ENCODE assay signal across 15 mouse cellular contexts in genomic region chr4:11885499-11885898, GRCm38 (mm10).
DNase-seq lines count a peak whose midpoint lies in the region; ATAC-seq lines count a peak whose summit lies in the region.
"Had no signal": no experiment of that assay in that cellular context is flagged by ENCODE, and none has a peak within 500 bp of the region (broad histone marks: within the 10 kb centered on the region; RNA-seq: fewer than 3 reads in every experiment).

No protein-coding gene starts in this region.

- no peak overlapping the region for H3K4me3 ChIP-seq in intestine, embryonic 14.5 days (ENCODE audit: low read depth, low read length)
- no peak overlapping the region for H3K4me3 ChIP-seq in intestine, embryonic 15.5 days (replicated peaks)
- no peak overlapping the region for H3K4me3 ChIP-seq in embryonic facial prominence, embryonic 15.5 days (replicated peaks)
- H3K4me3 ChIP-seq in heart, embryonic 16.5 days (ENCODE audit: low read length) = no peak overlapping the region
- H3K4me3 ChIP-seq: midbrain, embryonic 15.5 days; neural tube, embryonic 13.5 days had no signal

- no peak for ATAC-seq in intestine, embryonic 14.5 days (replicated peaks; ENCODE audit: low FRiP score, low TSS enrichment, low read depth)
- ATAC-seq in intestine, embryonic 15.5 days = no peak
- 0 out of 2 replicates have a peak, but pooled peaks have one; percentile 2 for ATAC-seq in embryonic facial prominence, embryonic 15.5 days (ENCODE audit: insufficient number of reproducible peaks, low FRiP score, low TSS enrichment, low read depth)
- 0 out of 2 replicates have a peak, but pooled peaks have one; percentile 15 for ATAC-seq in heart, embryonic 16.5 days (replicated peaks; ENCODE audit: extremely low read depth, insufficient read depth, low FRiP score)
- ATAC-seq: forebrain, embryonic 14.5 days; hindbrain, postnatal 0 days; midbrain, embryonic 15.5 days had no signal

- H3K27ac ChIP-seq in intestine, embryonic 14.5 days (ENCODE audit: low read depth) = 0 out of 2 replicates have a peak overlapping the region, but pooled peaks have one; percentile 51
- H3K27ac ChIP-seq in intestine, embryonic 15.5 days = no peak overlapping the region
- H3K27ac ChIP-seq in embryonic facial prominence, embryonic 15.5 days (replicated peaks) = peak overlapping the region; percentile 45; the same call in 1 of the 2 replicates
- peak overlapping the region; percentile 68 for H3K27ac ChIP-seq in heart, embryonic 16.5 days (ENCODE audit: low read length)
- H3K27ac ChIP-seq: hindbrain, postnatal 0 days; midbrain, embryonic 15.5 days; neural tube, embryonic 13.5 days had no signal

- no peaks in the 10 kb centered on the region for H3K9me3 ChIP-seq in intestine, embryonic 14.5 days (ENCODE audit: control insufficient read depth, low read length)
- no peaks in the 10 kb centered on the region for H3K9me3 ChIP-seq in intestine, embryonic 15.5 days
- H3K9me3 ChIP-seq in embryonic facial prominence, embryonic 15.5 days (replicated peaks) = no peaks in the 10 kb centered on the region
- H3K9me3 ChIP-seq in heart, embryonic 16.5 days (replicated peaks; ENCODE audit: control insufficient read depth, low read length) = no peaks in the 10 kb centered on the region
- H3K9me3 ChIP-seq: midbrain, embryonic 15.5 days; neural tube, embryonic 13.5 days had no signal

- peaks cover 16% of the 10 kb centered on the region; the same call in 1 of the 2 replicates for H3K4me1 ChIP-seq in intestine, embryonic 14.5 days (replicated peaks; ENCODE audit: control insufficient read depth, insufficient read depth, low read length)
- H3K4me1 ChIP-seq in intestine, embryonic 15.5 days (replicated peaks) = no peaks in the 10 kb centered on the region
- 0 out of 2 replicates have a peak, but pooled peaks cover 8% of the 10 kb centered on the region for H3K4me1 ChIP-seq in embryonic facial prominence, embryonic 15.5 days
- peaks cover 17% of the 10 kb centered on the region for H3K4me1 ChIP-seq in heart, embryonic 16.5 days (ENCODE audit: control insufficient read depth, insufficient read depth, low read length)
- H3K4me1 ChIP-seq: midbrain, embryonic 15.5 days had no signal

- WGBS in intestine, embryonic 14.5 days = 78% methylated on average over 4 of the region's 4 CpGs
- 78% methylated on average over 4 of the region's 4 CpGs for WGBS in intestine, embryonic 15.5 days
- WGBS in embryonic facial prominence, embryonic 15.5 days = 63% methylated on average over 4 of the region's 4 CpGs
- WGBS in heart, embryonic 16.5 days = 60% methylated on average over 4 of the region's 4 CpGs

- no peak for DNase-seq in intestine, embryonic 14.5 days (ENCODE audit: low spot score)
- DNase-seq in lung, postnatal 14 days = peak; percentile 33
- no peak for DNase-seq in urinary bladder, postnatal 4 days (ENCODE audit: low spot score in 2 of 2)
- no peak for DNase-seq in layer of hippocampus, adult 11-12 months (ENCODE audit: low spot score)
- no peak for DNase-seq in adrenal gland, postnatal 10 days
- DNase-seq: gastrocnemius, postnatal 36 days; kidney, postnatal 4 days had no signal

- H3K9ac ChIP-seq in intestine, embryonic 14.5 days (ENCODE audit: low read length) = no peak overlapping the region
- H3K9ac ChIP-seq in intestine, embryonic 15.5 days = no peak overlapping the region
- no peak overlapping the region for H3K9ac ChIP-seq in embryonic facial prominence, embryonic 15.5 days
- no peak overlapping the region for H3K9ac ChIP-seq in heart, embryonic 16.5 days (ENCODE audit: low read length)
- H3K9ac ChIP-seq: lung, embryonic 14.5 days; midbrain, embryonic 15.5 days; neural tube, embryonic 13.5 days had no signal

- no peaks in the 10 kb centered on the region for H3K27me3 ChIP-seq in intestine, embryonic 14.5 days (replicated peaks; ENCODE audit: control insufficient read depth, insufficient read depth, low read length)
- no peaks in the 10 kb centered on the region for H3K27me3 ChIP-seq in intestine, embryonic 15.5 days (replicated peaks)
- no peaks in the 10 kb centered on the region for H3K27me3 ChIP-seq in embryonic facial prominence, embryonic 15.5 days
- H3K27me3 ChIP-seq in heart, embryonic 16.5 days (ENCODE audit: control insufficient read depth, insufficient read depth, low read length) = no peaks in the 10 kb centered on the region
- H3K27me3 ChIP-seq: midbrain, embryonic 15.5 days; neural tube, embryonic 13.5 days had no signal

- H3K36me3 ChIP-seq in intestine, embryonic 14.5 days (ENCODE audit: control insufficient read depth, insufficient read depth, low read length) = no peaks in the 10 kb centered on the region
- no peaks in the 10 kb centered on the region for H3K36me3 ChIP-seq in intestine, embryonic 15.5 days
- H3K36me3 ChIP-seq in embryonic facial prominence, embryonic 15.5 days = no peaks in the 10 kb centered on the region
- no peaks in the 10 kb centered on the region for H3K36me3 ChIP-seq in heart, embryonic 16.5 days (ENCODE audit: control insufficient read depth, insufficient read depth)
- H3K36me3 ChIP-seq: midbrain, embryonic 15.5 days; neural tube, embryonic 13.5 days had no signal

- H3K4me2 ChIP-seq in intestine, embryonic 14.5 days (ENCODE audit: low read length) = no peak overlapping the region
- H3K4me2 ChIP-seq in intestine, embryonic 15.5 days (replicated peaks) = no peak overlapping the region
- no peak overlapping the region for H3K4me2 ChIP-seq in embryonic facial prominence, embryonic 15.5 days (replicated peaks)
- no peak overlapping the region for H3K4me2 ChIP-seq in heart, embryonic 16.5 days (ENCODE audit: low read depth, low read length)
- H3K4me2 ChIP-seq: midbrain, embryonic 15.5 days; neural tube, embryonic 13.5 days had no signal

Comparison
In these comparisons a context has a peak if more than half of its experiments do, and no peak if none do; other contexts are left out.
1. ATAC-seq: peak in embryonic facial prominence, embryonic 15.5 days (single experiment) and heart, embryonic 16.5 days (single experiment); none in intestine, embryonic 14.5 days (single experiment) and intestine, embryonic 15.5 days (single experiment).